Mouse (Mus musculus): ENCODE results near the gene Tmem98.

Tmem98 gene

GRCm38 (mm10) chr11:80854430-80854829 is 44.5 kb downstream of the Tmem98 start:
- DNase-seq (ENCODE audit: low read depth, low spot score): no peak

- no peak for DNase-seq (ENCODE audit: low read depth, low spot score)
These were observed 44.9 kb downstream of the Tmem98 start for GRCm38 (mm10) chr11:80854908-80855307.

GRCm38 (mm10) chr11:80856827-80857226 is 46.9 kb downstream of the Tmem98 start:
- DNase-seq (ENCODE audit: low read depth, low spot score): no peak

GRCm38 (mm10) chr11:80858065-80858464 is 48.1 kb downstream of the Tmem98 start, which contains the start of gene Spaca3:
Gene Spaca3 (plus strand): TSS chr11:80858365.
- no peak for DNase-seq (ENCODE audit: low read depth, low spot score)

GRCm38 (mm10) chr11:80862941-80863340 is 53.0 kb downstream of the Tmem98 start:
- DNase-seq (ENCODE audit: low read depth, low spot score): no peak

GRCm38 (mm10) chr11:80868039-80868438 is 58.1 kb downstream of the Tmem98 start:
- DNase-seq (ENCODE audit: low read depth, low spot score): no peak

Measured in WW6 (cell line).